In genomic region chr14:55477421-55477820, GRCm38 (mm10) we compare ENCODE assay signal across 36 mouse cellular contexts. TPM values are rescaled to one million over a fixed set of nuclear protein-coding genes. Genes with fewer than 3 reads are reported as not detected.
DNase-seq lines count a peak whose midpoint lies in the region; ATAC-seq and TF ChIP-seq lines count a peak whose summit lies in the region.
"Had no signal": no experiment of that assay in that cellular context is flagged by ENCODE, and none has a peak within 500 bp of the region (broad histone marks: within the 10 kb centered on the region; RNA-seq: fewer than 3 reads in every experiment).

No protein-coding gene starts in this region.

- no peaks in the 10 kb centered on the region for H3K79me2 ChIP-seq in C2C12 (ENCODE audit: control insufficient read depth, insufficient read depth)
- no peaks in the 10 kb centered on the region for H3K79me2 ChIP-seq in heart, adult 2 months (replicated peaks; ENCODE audit: control insufficient read depth, insufficient read depth, low read length)

- H3K4me2 ChIP-seq in liver, embryonic 12.5 days, result peak overlapping the region; percentile 75
- H3K4me2 ChIP-seq in liver, embryonic 15.5 days, result peak overlapping the region; percentile 79
- H3K4me2 ChIP-seq: forebrain, embryonic 15.5 days had no signal

- H3K36me3 ChIP-seq in C2C12 (ENCODE audit: control insufficient read depth, insufficient read depth), result no peaks in the 10 kb centered on the region
- peaks cover 24% of the 10 kb centered on the region for H3K36me3 ChIP-seq in liver, embryonic 12.5 days
- H3K36me3 ChIP-seq in liver, embryonic 15.5 days (replicated peaks), result peaks cover 19% of the 10 kb centered on the region
- H3K36me3 ChIP-seq in heart, adult 2 months (ENCODE audit: control insufficient read depth, insufficient read depth, low read length), result no peaks in the 10 kb centered on the region
- H3K36me3 ChIP-seq: forebrain, embryonic 15.5 days; hindbrain, embryonic 10.5 days; hindbrain, embryonic 13.5 days had no signal

- WGBS in liver, embryonic 12.5 days (ENCODE audit: insufficient replicate concordance), result 100% methylated on average over 1 of the region's 1 CpGs
- WGBS in liver, embryonic 15.5 days (ENCODE audit: insufficient replicate concordance), result 81% methylated on average over 1 of the region's 1 CpGs
- 97% methylated on average over 1 of the region's 1 CpGs for WGBS in heart, adult 2 months

- TF ChIP-seq CTCF in C2C12 (IDR thresholded peaks at IDR 0.05; ENCODE audit: control insufficient read depth, insufficient read depth, insufficient read length), result no peak
- no peak for TF ChIP-seq CTCF in heart, adult 2 months (IDR thresholded peaks at IDR 0.05)

- no peaks in the 10 kb centered on the region for H3K27me3 ChIP-seq in C2C12 (ENCODE audit: control insufficient read depth, insufficient read depth, insufficient read length)
- H3K27me3 ChIP-seq in liver, embryonic 12.5 days (replicated peaks), result no peaks in the 10 kb centered on the region
- H3K27me3 ChIP-seq in liver, embryonic 15.5 days, result no peaks in the 10 kb centered on the region
- H3K27me3 ChIP-seq in heart, adult 2 months (ENCODE audit: control insufficient read depth, insufficient read depth, low read length), result no peaks in the 10 kb centered on the region
- H3K27me3 ChIP-seq: CH12.LX; embryonic facial prominence, embryonic 13.5 days; forebrain, embryonic 12.5 days; forebrain, embryonic 15.5 days; hindbrain, embryonic 13.5 days had no signal

- TF ChIP-seq POLR2A in heart, adult 2 months (IDR thresholded peaks at IDR 0.05; ENCODE audit: insufficient read depth, low read depth, low read length), result no peak

- peak overlapping the region; percentile 95 for H3K27ac ChIP-seq in liver, embryonic 12.5 days
- peak overlapping the region; percentile 91 for H3K27ac ChIP-seq in liver, embryonic 15.5 days (replicated peaks)
- H3K27ac ChIP-seq in heart, adult 2 months, result no peak overlapping the region
- H3K27ac ChIP-seq: embryonic facial prominence, embryonic 10.5 days; embryonic facial prominence, embryonic 13.5 days; forebrain, embryonic 12.5 days; forebrain, embryonic 15.5 days; hindbrain, embryonic 10.5 days; hindbrain, embryonic 13.5 days had no signal

- peak; percentile 72 for ATAC-seq in liver, embryonic 12.5 days
- peak; percentile 68 for ATAC-seq in liver, embryonic 15.5 days (ENCODE audit: insufficient read depth)
- peak; percentile 22; the same call in 1 of the 2 replicates for ATAC-seq in megakaryocyte-erythroid progenitor cell, adult 5-6 weeks (replicated peaks; ENCODE audit: low FRiP score, low TSS enrichment, poor library complexity, severe bottlenecking)
- ATAC-seq: hindbrain, embryonic 16.5 days; Patski had no signal

- H3K4me3 ChIP-seq in C2C12 (ENCODE audit: insufficient read depth, poor library complexity, severe bottlenecking), result no peak overlapping the region
- H3K4me3 ChIP-seq in liver, embryonic 12.5 days, result no peak overlapping the region
- H3K4me3 ChIP-seq in liver, embryonic 15.5 days (replicated peaks), result no peak overlapping the region
- H3K4me3 ChIP-seq in heart, adult 2 months, result no peak overlapping the region
- H3K4me3 ChIP-seq: forebrain, embryonic 12.5 days had no signal

- no peaks in the 10 kb centered on the region for H3K9me3 ChIP-seq in liver, embryonic 12.5 days (replicated peaks)
- no peaks in the 10 kb centered on the region for H3K9me3 ChIP-seq in liver, embryonic 15.5 days (replicated peaks)
- H3K9me3 ChIP-seq: embryonic facial prominence, embryonic 10.5 days; embryonic facial prominence, embryonic 13.5 days; forebrain, embryonic 12.5 days; forebrain, embryonic 15.5 days; G1E; hindbrain, embryonic 10.5 days; hindbrain, embryonic 13.5 days had no signal

- intact Hi-C loops in heart, postnatal 36 days (cut with DNase I), result loop anchor here (5.0 kb wide), 1 partner anchor 80 kb away; no protein-coding TSS in a partner anchor
- intact Hi-C loops in heart, adult 2 months (cut with DNase I), result no loop called here

- H3ac ChIP-seq in C2C12 (ENCODE audit: control insufficient read depth, insufficient read length, low read depth), result no peak overlapping the region

- H3K4me1 ChIP-seq in liver, embryonic 12.5 days, result peaks cover 63% of the 10 kb centered on the region
- peaks cover 66% of the 10 kb centered on the region for H3K4me1 ChIP-seq in liver, embryonic 15.5 days (replicated peaks)
- no peaks in the 10 kb centered on the region; the same call in 1 of the 2 replicates for H3K4me1 ChIP-seq in heart, adult 2 months (ENCODE audit: control insufficient read depth, insufficient read depth, low read length)

- no peak for TF ChIP-seq EP300 in heart, adult 2 months (IDR thresholded peaks at IDR 0.05; ENCODE audit: insufficient read depth, low read depth, low read length)

- DNase-seq in heart, postnatal 36 days, result no peak
- no peak for DNase-seq in heart, adult 2 months
- DNase-seq in urinary bladder, postnatal 10 days (ENCODE audit: low spot score), result no peak
- DNase-seq in kidney, postnatal 36 days, result no peak
- DNase-seq: adrenal gland, postnatal 10 days; adrenal gland, postnatal 36 days; cerebellum, adult 11 months; cerebellum, adult 2 months; cerebellum, postnatal 10 days; cerebellum, postnatal 36 days; embryo, embryonic 11 days; gastrocnemius, postnatal 10 days; gastrocnemius, postnatal 36 days had no signal

- H3K79me3 ChIP-seq in C2C12 (ENCODE audit: low read depth), result no peaks in the 10 kb centered on the region

- H3K9ac ChIP-seq in liver, embryonic 12.5 days, result peak overlapping the region; percentile 85
- peak overlapping the region; percentile 74; the same call in 1 of the 2 replicates for H3K9ac ChIP-seq in liver, embryonic 15.5 days
- H3K9ac ChIP-seq in heart, adult 2 months (ENCODE audit: low read depth, low read length), result no peak overlapping the region
- H3K9ac ChIP-seq: forebrain, embryonic 15.5 days; hindbrain, embryonic 13.5 days had no signal

TF ChIP-seq in C2C12, 6 proteins besides CTCF, POLR2A, EP300 and RAD21:
- TF ChIP-seq FOSL1 (IDR thresholded peaks at IDR 0.05; ENCODE audit: insufficient read depth, low read length, poor library complexity, severe bottlenecking) (no peak), USF1 (IDR thresholded peaks at IDR 0.05; ENCODE audit: low read depth) (no peak), CEBPB (IDR thresholded peaks at IDR 0.05; ENCODE audit: low read depth) (no peak), MYOG (IDR thresholded peaks at IDR 0.05; ENCODE audit: control insufficient read depth, extremely low read depth, insufficient read length) (no peak), MAX (IDR thresholded peaks at IDR 0.05) (no peak), MYOD1 (IDR thresholded peaks at IDR 0.05; ENCODE audit: control insufficient read depth, insufficient read length, low read depth) (peak; percentile 95)

RNA-seq across cellular contexts. Expression of gene Dhrs4, which starts 1.1 kb away (rescaled TPM):
- polyA plus RNA-seq in C2C12 (2012; fragmentation: generic; extraction: Trizol), result 45.9 TPM
- 76.6 and 77.0 TPM in 2 replicates for polyA plus RNA-seq in liver, embryonic 12.5 days (2016; fragmentation: Nextera tagmentation; extraction: Ambion mirVana)
- polyA plus RNA-seq in liver, embryonic 15.5 days (2015; fragmentation: Nextera tagmentation; extraction: Ambion mirVana), result 77.8 and 86.8 TPM in 2 replicates
- 103 and 133 TPM in 2 replicates for total RNA-seq in megakaryocyte-erythroid progenitor cell, adult 5-6 weeks (2014; fragmentation: Nextera tagmentation)
- total RNA-seq in megakaryocyte-erythroid progenitor cell, adult 5-6 weeks (2017), result 128 and 189 TPM in 2 replicates
- 100 to 1,000 TPM; 118 to 130 TPM for total RNA-seq in heart, postnatal 36 days (2021)
- 100 to 1,000 TPM; 106 to 125 TPM for total RNA-seq in heart, adult 2 months (2021)
- polyA plus RNA-seq in heart, adult 2 months (2012; rRNA removed), result 64.7 and 85.7 TPM in 2 replicates

RNA-seq across cellular contexts. Expression of gene Carmil3, which starts 13.0 kb away (rescaled TPM):
- 0.23 TPM for polyA plus RNA-seq in C2C12 (2012; fragmentation: generic; extraction: Trizol)
- polyA plus RNA-seq in liver, embryonic 12.5 days (2016; fragmentation: Nextera tagmentation; extraction: Ambion mirVana), result 0.91 and 1.8 TPM in 2 replicates
- polyA plus RNA-seq in liver, embryonic 15.5 days (2015; fragmentation: Nextera tagmentation; extraction: Ambion mirVana), result 0.28 and 0.41 TPM in 2 replicates
- total RNA-seq in megakaryocyte-erythroid progenitor cell, adult 5-6 weeks (2014; fragmentation: Nextera tagmentation), result 0.77 and 1.3 TPM in 2 replicates
- 0.42 and 0.70 TPM in 2 replicates for total RNA-seq in megakaryocyte-erythroid progenitor cell, adult 5-6 weeks (2017)
- 1 to 10 TPM; 3.1 to 3.2 TPM for total RNA-seq in heart, postnatal 36 days (2021)
- 1 to 10 TPM; 1.3 to 2.0 TPM for total RNA-seq in heart, adult 2 months (2021)
- polyA plus RNA-seq in heart, adult 2 months (2012; rRNA removed), result 3.4 and 4.8 TPM in 2 replicates
- total RNA-seq: granulocyte monocyte progenitor cell, adult 5-6 weeks had no signal
- polyA plus RNA-seq: erythroblast, embryonic 14.5 days had no signal

RNA-seq across cellular contexts. Expression of gene Cpne6, which starts 32.8 kb away (rescaled TPM):
- not detected for polyA plus RNA-seq in C2C12 (2012; fragmentation: generic; extraction: Trizol)
- 0.13 TPM in 1 of 2 replicates, not detected in the other for polyA plus RNA-seq in liver, embryonic 12.5 days (2016; fragmentation: Nextera tagmentation; extraction: Ambion mirVana)
- polyA plus RNA-seq in liver, embryonic 15.5 days (2015; fragmentation: Nextera tagmentation; extraction: Ambion mirVana), result not detected in 2 replicates
- total RNA-seq in megakaryocyte-erythroid progenitor cell, adult 5-6 weeks (2014; fragmentation: Nextera tagmentation), result not detected in 2 replicates
- total RNA-seq in megakaryocyte-erythroid progenitor cell, adult 5-6 weeks (2017), result not detected in 2 replicates
- not detected for total RNA-seq in heart, postnatal 36 days (2021)
- not detected for total RNA-seq in heart, adult 2 months (2021)
- polyA plus RNA-seq in heart, adult 2 months (2012; rRNA removed), result 0.25 and 0.26 TPM in 2 replicates
- total RNA-seq: adrenal gland, postnatal 36 days; CH12.LX; gastrocnemius, adult 18-20 months; gastrocnemius, postnatal 36 days; granulocyte monocyte progenitor cell, adult 5-6 weeks; heart, postnatal 25 days had no signal
- polyA plus RNA-seq: erythroblast, embryonic 14.5 days; Patski had no signal

RNA-seq across cellular contexts. Expression of gene Nrl, which starts 47.4 kb away (rescaled TPM):
- polyA plus RNA-seq in C2C12 (2012; fragmentation: generic; extraction: Trizol), result not detected
- polyA plus RNA-seq in liver, embryonic 12.5 days (2016; fragmentation: Nextera tagmentation; extraction: Ambion mirVana), result not detected in 2 replicates
- not detected in 2 replicates for polyA plus RNA-seq in liver, embryonic 15.5 days (2015; fragmentation: Nextera tagmentation; extraction: Ambion mirVana)
- not detected in 2 replicates for total RNA-seq in megakaryocyte-erythroid progenitor cell, adult 5-6 weeks (2014; fragmentation: Nextera tagmentation)
- not detected in 2 replicates for total RNA-seq in megakaryocyte-erythroid progenitor cell, adult 5-6 weeks (2017)
- not detected for total RNA-seq in heart, postnatal 36 days (2021)
- not detected for total RNA-seq in heart, adult 2 months (2021)
- polyA plus RNA-seq in heart, adult 2 months (2012; rRNA removed), result not detected in 2 replicates
- total RNA-seq: adrenal gland, adult 18-20 months; adrenal gland, postnatal 10 days; adrenal gland, postnatal 36 days; gastrocnemius, adult 18-20 months; gastrocnemius, postnatal 10 days; gastrocnemius, postnatal 36 days; granulocyte monocyte progenitor cell, adult 5-6 weeks; heart, adult 8-10 months had no signal
- polyA plus RNA-seq: embryonic facial prominence, embryonic 10.5 days; embryonic facial prominence, embryonic 13.5 days; forebrain, embryonic 12.5 days; G1E; heart, embryonic 11.5 days; heart, embryonic 14.5 days; heart, postnatal 0 days; hindbrain, embryonic 10.5 days; Patski had no signal

Comparison
In these comparisons a context has a peak if more than half of its experiments do, and no peak if none do; other contexts are left out.
1. ATAC-seq: peak in every context shown above with its lines; median percentile 72 in liver, embryonic 12.5 days; 68 in liver, embryonic 15.5 days; 22 in megakaryocyte-erythroid progenitor cell, adult 5-6 weeks.